Mouse (Mus musculus): ENCODE measurements around the gene Slc9b1. TPM values are rescaled to one million over a fixed set of nuclear protein-coding genes. Genes with fewer than 3 reads are reported as not detected.

Slc9b1 gene
- polyA plus RNA-seq, 1 experiment: 20.9 TPM

DNA sequence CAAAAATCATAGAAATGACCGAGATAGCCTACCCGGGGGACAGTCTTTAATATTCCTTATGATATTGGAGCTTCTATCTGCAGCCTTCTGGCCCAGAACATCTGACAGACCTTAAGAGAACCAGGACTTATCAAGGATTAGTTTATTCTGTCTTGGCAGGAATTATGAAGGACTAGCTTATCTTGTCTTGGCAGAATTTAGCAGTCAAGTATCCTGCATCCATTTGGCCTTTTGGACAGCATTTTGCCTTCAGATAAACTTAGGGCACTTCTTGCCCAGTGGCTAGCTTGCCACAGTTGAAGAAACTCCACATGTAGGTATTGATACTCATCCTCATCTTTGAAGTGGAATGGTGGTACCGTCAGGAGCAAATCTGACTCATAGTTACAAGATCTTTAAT lies 4.0 kb downstream of the Slc9b1 start:
- H3K27me3 ChIP-seq (ENCODE audit: control insufficient read depth, insufficient read depth, low read length, poor library complexity, severe bottlenecking): no peaks in the 10 kb centered on the region
- no peak overlapping the region for H3K9ac ChIP-seq (ENCODE audit: low read depth, poor library complexity, severe bottlenecking)
- no peaks in the 10 kb centered on the region for H3K9me3 ChIP-seq (replicated peaks; ENCODE audit: control insufficient read depth, insufficient read depth, low read length, poor library complexity, severe bottlenecking)
- H3K4me3 ChIP-seq (ENCODE audit: low read depth, low read length): no peak overlapping the region
- TF ChIP-seq CTCF (IDR thresholded peaks at IDR 0.05; ENCODE audit: low read depth, low read length) (no peak), EP300 (IDR thresholded peaks at IDR 0.05; ENCODE audit: insufficient read depth, low read depth, low read length) (no peak)
- H3K36me3 ChIP-seq (ENCODE audit: control insufficient read depth, insufficient read depth, low read length, poor library complexity, severe bottlenecking): peaks cover 8% of the 10 kb centered on the region
- H3K4me1 ChIP-seq (ENCODE audit: control insufficient read depth, insufficient read depth, low read length): no peaks in the 10 kb centered on the region
- no peak overlapping the region for H3K27ac ChIP-seq (ENCODE audit: insufficient read depth, low read length)

DNA sequence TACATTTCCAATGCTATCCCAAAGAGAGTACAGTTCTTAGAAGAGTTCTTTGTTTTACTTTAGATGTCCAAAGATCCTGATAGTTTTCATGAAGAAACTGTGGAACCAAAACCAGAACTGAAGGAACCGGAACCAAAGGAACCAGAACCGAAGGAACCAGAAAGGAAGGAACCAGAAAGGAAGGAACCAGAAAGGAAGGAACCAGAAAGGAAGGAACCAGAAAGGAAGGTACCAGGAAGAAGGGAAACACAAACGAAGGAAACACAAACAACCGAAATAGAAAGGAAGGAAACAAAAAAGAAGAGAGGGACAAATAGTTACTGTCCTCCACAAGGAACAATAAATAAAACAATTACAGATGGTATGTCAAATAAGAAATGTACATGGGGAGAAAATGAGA lies 9.6 kb downstream of the Slc9b1 start:
- Histone ChIP-seq H3K9me3 (replicated peaks; ENCODE audit: control insufficient read depth, insufficient read depth, low read length, poor library complexity, severe bottlenecking) (no peaks in the 10 kb centered on the region), H3K4me1 (ENCODE audit: control insufficient read depth, insufficient read depth, low read length) (no peaks in the 10 kb centered on the region), H3K9ac (ENCODE audit: low read depth, poor library complexity, severe bottlenecking) (no peak overlapping the region), H3K27ac (ENCODE audit: insufficient read depth, low read length) (no peak overlapping the region), H3K27me3 (ENCODE audit: control insufficient read depth, insufficient read depth, low read length, poor library complexity, severe bottlenecking) (no peaks in the 10 kb centered on the region), H3K4me3 (ENCODE audit: low read depth, low read length) (no peak overlapping the region), H3K36me3 (ENCODE audit: control insufficient read depth, insufficient read depth, low read length, poor library complexity, severe bottlenecking) (peaks cover 13% of the 10 kb centered on the region)
- TF ChIP-seq EP300 (IDR thresholded peaks at IDR 0.05; ENCODE audit: insufficient read depth, low read depth, low read length): no peak
- TF ChIP-seq CTCF (IDR thresholded peaks at IDR 0.05; ENCODE audit: low read depth, low read length): no peak
- TF ChIP-seq POLR2A (IDR thresholded peaks at IDR 0.05; ENCODE audit: insufficient read depth, low read length): no peak

DNA sequence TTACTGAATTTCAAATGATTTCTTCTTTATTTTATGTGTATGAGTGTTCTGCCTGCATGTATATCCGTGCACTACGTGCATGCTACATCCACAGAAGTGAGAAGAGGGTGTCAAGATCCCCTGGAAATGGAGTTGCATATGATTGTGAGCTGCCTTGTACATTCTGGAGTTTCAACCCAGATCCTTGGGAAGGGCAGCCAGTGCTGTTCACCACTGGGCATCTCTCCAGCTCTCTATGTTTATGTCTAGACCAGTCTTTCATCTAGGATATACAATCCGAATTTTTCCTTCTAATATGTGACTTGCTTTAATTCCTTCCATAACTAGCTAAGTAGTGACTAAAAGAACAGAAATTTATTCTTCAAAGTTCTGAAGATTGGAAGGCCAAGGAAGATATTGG lies 28.0 kb downstream of the Slc9b1 start:
- no peaks in the 10 kb centered on the region; the same call in 1 of the 2 replicates for H3K36me3 ChIP-seq (ENCODE audit: control insufficient read depth, insufficient read depth, low read length, poor library complexity, severe bottlenecking)
- H3K4me1 ChIP-seq (ENCODE audit: control insufficient read depth, insufficient read depth, low read length): no peaks in the 10 kb centered on the region
- no peak overlapping the region for H3K4me3 ChIP-seq (ENCODE audit: low read depth, low read length)
- no peaks in the 10 kb centered on the region for H3K9me3 ChIP-seq (replicated peaks; ENCODE audit: control insufficient read depth, insufficient read depth, low read length, poor library complexity, severe bottlenecking)
- TF ChIP-seq POLR2A (IDR thresholded peaks at IDR 0.05; ENCODE audit: insufficient read depth, low read length) (no peak), CTCF (IDR thresholded peaks at IDR 0.05; ENCODE audit: low read depth, low read length) (no peak), EP300 (IDR thresholded peaks at IDR 0.05; ENCODE audit: insufficient read depth, low read depth, low read length) (no peak)
- H3K27me3 ChIP-seq (ENCODE audit: control insufficient read depth, insufficient read depth, low read length, poor library complexity, severe bottlenecking): no peaks in the 10 kb centered on the region
- H3K9ac ChIP-seq (ENCODE audit: low read depth, poor library complexity, severe bottlenecking): no peak overlapping the region
- no peak overlapping the region for H3K27ac ChIP-seq (ENCODE audit: insufficient read depth, low read length)

DNA sequence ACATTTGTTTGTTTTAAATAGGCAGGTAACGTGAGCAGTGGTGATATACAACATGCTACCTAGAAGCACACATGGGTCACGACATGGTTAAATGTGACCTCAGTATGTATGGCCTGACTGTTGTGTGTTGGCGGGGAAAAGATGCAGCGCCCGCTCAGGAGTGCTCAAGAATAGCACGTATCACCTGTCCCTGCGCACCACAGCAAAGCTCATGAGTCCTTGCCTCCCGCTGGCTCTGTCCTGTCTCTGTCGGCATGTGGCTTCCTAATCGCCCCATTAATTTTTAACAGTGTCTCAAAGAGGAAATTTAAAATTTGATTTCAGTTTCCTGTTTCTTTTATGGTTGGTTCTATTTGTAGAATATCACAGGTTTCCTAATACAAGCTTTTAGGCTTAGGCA lies 29.6 kb downstream of the Slc9b1 start:
- Histone ChIP-seq H3K9me3 (replicated peaks; ENCODE audit: control insufficient read depth, insufficient read depth, low read length, poor library complexity, severe bottlenecking) (no peaks in the 10 kb centered on the region), H3K4me1 (ENCODE audit: control insufficient read depth, insufficient read depth, low read length) (no peaks in the 10 kb centered on the region), H3K4me3 (ENCODE audit: low read depth, low read length) (no peak overlapping the region), H3K36me3 (ENCODE audit: control insufficient read depth, insufficient read depth, low read length, poor library complexity, severe bottlenecking) (no peaks in the 10 kb centered on the region; the same call in 1 of the 2 replicates), H3K27ac (ENCODE audit: insufficient read depth, low read length) (no peak overlapping the region), H3K27me3 (ENCODE audit: control insufficient read depth, insufficient read depth, low read length, poor library complexity, severe bottlenecking) (no peaks in the 10 kb centered on the region), H3K9ac (ENCODE audit: low read depth, poor library complexity, severe bottlenecking) (no peak overlapping the region)
- TF ChIP-seq CTCF (IDR thresholded peaks at IDR 0.05; ENCODE audit: low read depth, low read length) (no peak), EP300 (IDR thresholded peaks at IDR 0.05; ENCODE audit: insufficient read depth, low read depth, low read length) (no peak), POLR2A (IDR thresholded peaks at IDR 0.05; ENCODE audit: insufficient read depth, low read length) (no peak)

DNA sequence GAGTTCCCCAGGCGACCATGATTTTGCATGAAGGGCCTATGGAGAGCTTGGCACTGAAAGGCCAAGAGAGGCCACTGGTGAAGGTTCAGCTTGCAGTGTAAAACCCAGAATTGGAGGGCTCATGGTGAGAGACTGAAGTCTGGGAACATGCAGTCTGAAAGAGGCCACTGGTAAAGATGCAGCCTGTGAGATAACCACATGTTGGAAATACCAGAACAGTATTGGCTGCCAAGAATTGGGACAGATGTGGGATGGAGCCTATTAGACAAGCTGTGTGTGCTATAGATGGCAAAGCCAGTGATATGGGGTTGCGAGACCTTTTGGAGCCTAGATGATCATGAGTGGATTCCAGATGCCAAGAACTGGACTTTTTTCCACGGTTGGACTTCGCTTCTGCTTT lies 32.0 kb downstream of the Slc9b1 start:
- Histone ChIP-seq H3K9me3 (replicated peaks; ENCODE audit: control insufficient read depth, insufficient read depth, low read length, poor library complexity, severe bottlenecking) (no peaks in the 10 kb centered on the region), H3K36me3 (ENCODE audit: control insufficient read depth, insufficient read depth, low read length, poor library complexity, severe bottlenecking) (no peaks in the 10 kb centered on the region; the same call in 1 of the 2 replicates), H3K4me3 (ENCODE audit: low read depth, low read length) (no peak overlapping the region), H3K27ac (ENCODE audit: insufficient read depth, low read length) (no peak overlapping the region), H3K27me3 (ENCODE audit: control insufficient read depth, insufficient read depth, low read length, poor library complexity, severe bottlenecking) (no peaks in the 10 kb centered on the region), H3K4me1 (ENCODE audit: control insufficient read depth, insufficient read depth, low read length) (no peaks in the 10 kb centered on the region), H3K9ac (ENCODE audit: low read depth, poor library complexity, severe bottlenecking) (no peak overlapping the region)
- TF ChIP-seq POLR2A (IDR thresholded peaks at IDR 0.05; ENCODE audit: insufficient read depth, low read length) (no peak), EP300 (IDR thresholded peaks at IDR 0.05; ENCODE audit: insufficient read depth, low read depth, low read length) (no peak)

DNA sequence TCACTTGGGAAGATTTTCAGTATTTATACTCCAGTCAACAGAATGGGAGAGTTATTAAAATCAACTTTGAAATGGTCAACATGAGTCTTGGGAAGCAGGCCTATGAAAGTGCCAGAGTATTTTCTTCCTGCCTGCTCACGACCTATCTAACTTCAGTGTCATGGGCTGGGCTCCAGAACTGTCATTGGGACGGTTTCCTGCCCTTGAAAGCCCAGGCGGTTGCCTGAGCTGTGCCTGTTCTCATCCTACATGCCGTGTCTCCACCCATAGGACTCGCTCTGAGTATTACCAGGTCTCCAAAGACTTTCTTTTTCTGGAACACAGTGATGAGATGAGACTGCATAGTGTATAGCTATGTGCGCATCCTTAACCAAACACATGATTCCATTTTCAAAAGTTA lies 45.4 kb downstream of the Slc9b1 start:
- Histone ChIP-seq H3K9me3 (replicated peaks; ENCODE audit: control insufficient read depth, insufficient read depth, low read length, poor library complexity, severe bottlenecking) (no peaks in the 10 kb centered on the region), H3K36me3 (ENCODE audit: control insufficient read depth, insufficient read depth, low read length, poor library complexity, severe bottlenecking) (no peaks in the 10 kb centered on the region), H3K27me3 (ENCODE audit: control insufficient read depth, insufficient read depth, low read length, poor library complexity, severe bottlenecking) (no peaks in the 10 kb centered on the region; the same call in 1 of the 2 replicates), H3K4me3 (ENCODE audit: low read depth, low read length) (no peak overlapping the region), H3K4me1 (ENCODE audit: control insufficient read depth, insufficient read depth, low read length) (no peaks in the 10 kb centered on the region), H3K9ac (ENCODE audit: low read depth, poor library complexity, severe bottlenecking) (no peak overlapping the region), H3K27ac (ENCODE audit: insufficient read depth, low read length) (no peak overlapping the region)
- TF ChIP-seq POLR2A (IDR thresholded peaks at IDR 0.05; ENCODE audit: insufficient read depth, low read length) (no peak), CTCF (IDR thresholded peaks at IDR 0.05; ENCODE audit: low read depth, low read length) (no peak), EP300 (IDR thresholded peaks at IDR 0.05; ENCODE audit: insufficient read depth, low read depth, low read length) (no peak)
